Mouse (Mus musculus): Measurements from ENCODE around the gene Sgta.

DNA sequence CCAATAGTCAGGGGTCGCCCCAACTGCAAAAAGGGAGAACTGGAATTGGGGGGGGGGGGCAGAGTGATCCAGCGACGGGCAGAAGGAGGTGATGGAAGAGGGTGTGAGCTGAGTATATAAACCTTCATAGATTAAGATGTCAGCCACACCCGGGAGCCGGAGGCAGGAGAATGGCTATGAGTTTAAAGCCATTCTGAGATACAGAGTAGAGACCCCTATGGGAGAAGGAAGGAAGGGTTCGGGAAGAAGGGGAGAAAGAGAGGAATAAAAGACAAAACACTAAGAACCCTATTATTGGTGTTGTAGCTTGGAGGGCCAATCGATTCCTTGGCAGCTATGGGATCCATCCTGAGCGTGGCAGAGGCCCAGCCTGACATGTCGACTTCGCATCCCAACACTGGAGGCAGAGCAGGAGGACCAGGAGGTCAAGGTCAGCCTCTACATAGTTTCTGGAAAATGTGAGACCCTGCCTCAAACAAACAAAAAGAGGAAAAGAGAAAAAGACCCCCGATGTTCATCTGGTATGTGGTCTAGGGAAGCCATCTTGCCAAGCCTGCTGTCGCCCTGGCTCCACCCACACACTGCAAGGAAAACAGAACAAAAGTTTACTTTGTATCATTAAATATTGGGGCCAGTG lies 34.2 kb downstream of the Sgta start, which contains the start of gene Diras1:
- no peak for TF ChIP-seq CTCF (IDR thresholded peaks at IDR 0.05; ENCODE audit: extremely low read depth, insufficient read length, insufficient replicate concordance, low read depth, low read length)
- TF ChIP-seq POLR2A (IDR thresholded peaks at IDR 0.05; ENCODE audit: low read depth, low read length), result no peak

All from small intestine, adult 2 months (tissue).